8 mouse cellular contexts compared by ENCODE assay signal in genomic region chr4:46535840-46536361, GRCm38 (mm10). TPM values are rescaled to one million over a fixed set of nuclear protein-coding genes. Genes with fewer than 3 reads are reported as not detected.
DNase-seq lines count a peak whose midpoint lies in the region; ATAC-seq and TF ChIP-seq lines count a peak whose summit lies in the region.

TSS of gene Trim14 (minus strand) at chr4:46536141.

- peaks cover 17% of the 10 kb centered on the region for H3K4me1 ChIP-seq in bone marrow macrophage, adult 2 months (ENCODE audit: control insufficient read depth, insufficient read depth, low read length)
- H3K4me1 ChIP-seq in kidney, adult 2 months (ENCODE audit: control insufficient read depth, insufficient read depth, low read length) = no peaks in the 10 kb centered on the region
- H3K4me1 ChIP-seq in lung, postnatal 0 days (ENCODE audit: insufficient read depth, low read depth, low read length) = peaks cover 9% of the 10 kb centered on the region; the same call in 1 of the 2 replicates

- peak; percentile 66 for ATAC-seq in granulocyte monocyte progenitor cell, adult 5-6 weeks (replicated peaks; ENCODE audit: poor library complexity, severe bottlenecking)
- peak; percentile 88 for ATAC-seq in lung, postnatal 0 days

- H3K9ac ChIP-seq in lung, postnatal 0 days (replicated peaks; ENCODE audit: low read depth) = peak within 1 kb of the TSS; percentile 26; the same call in 1 of the 2 replicates

- no peak for TF ChIP-seq EP300 in lung, postnatal 0 days (IDR thresholded peaks at IDR 0.05)

- H3K27ac ChIP-seq in bone marrow macrophage, adult 2 months (ENCODE audit: insufficient read depth, low read depth, low read length) = peak within 1 kb of the TSS; percentile 76
- H3K27ac ChIP-seq in kidney, adult 2 months (ENCODE audit: insufficient read depth, low read depth, low read length) = 0 out of 2 replicates have a peak within 1 kb of the TSS, but pooled peaks have one; percentile 14
- no peak within 1 kb of the TSS for H3K27ac ChIP-seq in lung, postnatal 0 days (ENCODE audit: low read length)

- H3K9me3 ChIP-seq in lung, postnatal 0 days (ENCODE audit: low read length) = no peaks in the 10 kb centered on the region

- H3K36me3 ChIP-seq in kidney, adult 2 months (ENCODE audit: control insufficient read depth, insufficient read depth, low read length) = no peaks in the 10 kb centered on the region
- H3K36me3 ChIP-seq in lung, postnatal 0 days (ENCODE audit: insufficient read depth, low read length) = no peaks in the 10 kb centered on the region

- H3K4me3 ChIP-seq in bone marrow macrophage, adult 2 months (ENCODE audit: insufficient read depth, low read length) = peak within 1 kb of the TSS; percentile 68
- peak within 1 kb of the TSS; percentile 81 for H3K4me3 ChIP-seq in kidney, adult 2 months (ENCODE audit: insufficient read depth, low read depth, low read length)
- H3K4me3 ChIP-seq in lung, postnatal 0 days (ENCODE audit: low read depth, low read length) = peak within 1 kb of the TSS; percentile 58

- DNase-seq in cerebellum, postnatal 10 days = peak; percentile 55 to 63
- no peak for DNase-seq in cerebellum, adult 11-12 months
- DNase-seq in kidney, adult 2 months = peak; percentile 40
- peak; percentile 81 for DNase-seq in lung, postnatal 0 days (ENCODE audit: low spot score)
- DNase-seq in retina, embryonic 14.5 days (ENCODE audit: low spot score) = peak; percentile 66
- no peak for DNase-seq in layer of hippocampus, adult 11-12 months (ENCODE audit: low spot score)

- under 1% methylated on average over 46 of the region's 46 CpGs for WGBS in kidney, adult 2 months
- 1% methylated on average over 44 of the region's 46 CpGs for WGBS in lung, postnatal 0 days

- no peaks in the 10 kb centered on the region for H3K27me3 ChIP-seq in kidney, adult 2 months (replicated peaks; ENCODE audit: control insufficient read depth, insufficient read depth, low read length)
- H3K27me3 ChIP-seq in lung, postnatal 0 days (replicated peaks; ENCODE audit: insufficient read depth, low read length) = peaks cover 8% of the 10 kb centered on the region; the same call in 1 of the 2 replicates

- TF ChIP-seq CTCF in bone marrow macrophage, adult 2 months (IDR thresholded peaks at IDR 0.05; ENCODE audit: low read depth, low read length) = no peak
- TF ChIP-seq CTCF in kidney, adult 2 months (conservative IDR thresholded peaks at IDR 0.05; ENCODE audit: insufficient read depth, insufficient read length, low read depth, low read length) = peak; percentile 59
- TF ChIP-seq CTCF in lung, postnatal 0 days (IDR thresholded peaks at IDR 0.05) = peak; percentile 52

- TF ChIP-seq POLR2A in bone marrow macrophage, adult 2 months (IDR thresholded peaks at IDR 0.05; ENCODE audit: borderline replicate concordance, low read depth, low read length) = no peak
- no peak for TF ChIP-seq POLR2A in kidney, adult 2 months (IDR thresholded peaks at IDR 0.05; ENCODE audit: low read depth, low read length)

- H3K4me2 ChIP-seq in lung, postnatal 0 days (replicated peaks; ENCODE audit: low read depth, low read length) = peak within 1 kb of the TSS; percentile 84

RNA-seq across cellular contexts. Expression of gene Trim14, which starts in this region (rescaled TPM):
- 41.5 and 58.1 TPM in 2 replicates for polyA plus RNA-seq in bone marrow macrophage, adult 2 months (2012; ENCODE audit: insufficient read depth, insufficient read length, missing spikeins)
- total RNA-seq in granulocyte monocyte progenitor cell, adult 5-6 weeks (2014; fragmentation: Nextera tagmentation) = 21.1 and 34.2 TPM in 2 replicates
- 15.6 and 16.3 TPM in 2 replicates for total RNA-seq in granulocyte monocyte progenitor cell, adult 5-6 weeks (2017)
- polyA plus RNA-seq in kidney, adult 2 months (2012; rRNA removed) = 2.3 and 2.6 TPM in 2 replicates
- polyA plus RNA-seq in lung, postnatal 0 days (2015; fragmentation: Nextera tagmentation; extraction: Ambion mirVana) = 5.2 and 5.4 TPM in 2 replicates

Comparison
In these comparisons a context has a peak if more than half of its experiments do, and no peak if none do; other contexts are left out.
1. DNase-seq: peak in cerebellum, postnatal 10 days (2 of 2), kidney, adult 2 months (single experiment), lung, postnatal 0 days (single experiment) and retina, embryonic 14.5 days (single experiment); none in cerebellum, adult 11-12 months (single experiment) and layer of hippocampus, adult 11-12 months (single experiment).
2. Peak in every context shown above with its lines, with median percentiles within 50 percentile points of each other: H3K4me3 ChIP-seq.